Mouse (Mus musculus): ENCODE data around the gene Pex3. TPM values are rescaled to one million over a fixed set of nuclear protein-coding genes. Genes with fewer than 3 reads are reported as not detected.

Pex3 gene
- polyA plus RNA-seq, 1 experiment = 81.8 TPM

GRCm38 (mm10) chr10:13499331-13499730, 53.6 kb downstream of the Pex3 start, which contains the start of gene Fuca2:
Gene Fuca2, plus strand, starts transcription at chr10:13499540.
- Histone ChIP-seq H3K4me1 (ENCODE audit: control insufficient read depth, insufficient read depth, low read length) (peaks cover 10% of the 10 kb centered on the region), H3K27me3 (ENCODE audit: control insufficient read depth, insufficient read depth, low read length) (no peaks in the 10 kb centered on the region), H3K4me3 (ENCODE audit: control insufficient read depth, low read depth, low read length) (peak within 1 kb of the TSS; percentile 84), H3K36me3 (ENCODE audit: control insufficient read depth, insufficient read depth, low read length) (no peaks in the 10 kb centered on the region), H3K27ac (ENCODE audit: control insufficient read depth, insufficient read depth, low read depth, low read length) (no peak within 1 kb of the TSS)
- no peak for TF ChIP-seq CTCF (IDR thresholded peaks at IDR 0.05; ENCODE audit: control insufficient read depth, insufficient read depth, insufficient replicate concordance, low read depth, low read length)

GRCm38 (mm10) chr10:13496315-13496714, 56.6 kb downstream of the Pex3 start:
- no peak overlapping the region for H3K4me3 ChIP-seq (ENCODE audit: control insufficient read depth, low read depth, low read length)
- no peaks in the 10 kb centered on the region for H3K27me3 ChIP-seq (ENCODE audit: control insufficient read depth, insufficient read depth, low read length)
- peaks cover 10% of the 10 kb centered on the region for H3K4me1 ChIP-seq (ENCODE audit: control insufficient read depth, insufficient read depth, low read length)
- H3K36me3 ChIP-seq (ENCODE audit: control insufficient read depth, insufficient read depth, low read length) = no peaks in the 10 kb centered on the region
- no peak overlapping the region for H3K27ac ChIP-seq (ENCODE audit: control insufficient read depth, insufficient read depth, low read depth, low read length)
- TF ChIP-seq POLR2A (IDR thresholded peaks at IDR 0.05; ENCODE audit: control insufficient read depth, low read depth, low read length) (no peak), CTCF (IDR thresholded peaks at IDR 0.05; ENCODE audit: control insufficient read depth, insufficient read depth, insufficient replicate concordance, low read depth, low read length) (no peak)

- TF ChIP-seq CTCF (IDR thresholded peaks at IDR 0.05; ENCODE audit: control insufficient read depth, insufficient read depth, insufficient replicate concordance, low read depth, low read length) (no peak), POLR2A (IDR thresholded peaks at IDR 0.05; ENCODE audit: control insufficient read depth, low read depth, low read length) (no peak)
- Histone ChIP-seq H3K4me1 (ENCODE audit: control insufficient read depth, insufficient read depth, low read length) (no peaks in the 10 kb centered on the region), H3K36me3 (ENCODE audit: control insufficient read depth, insufficient read depth, low read length) (no peaks in the 10 kb centered on the region), H3K4me3 (ENCODE audit: control insufficient read depth, low read depth, low read length) (no peak overlapping the region), H3K27ac (ENCODE audit: control insufficient read depth, insufficient read depth, low read depth, low read length) (no peak overlapping the region), H3K27me3 (ENCODE audit: control insufficient read depth, insufficient read depth, low read length) (no peaks in the 10 kb centered on the region)
Measured at GRCm38 (mm10) chr10:13493978-13494686, 58.8 kb downstream of the Pex3 start.

GRCm38 (mm10) chr10:13489671-13490070, 63.3 kb downstream of the Pex3 start:
- TF ChIP-seq POLR2A (IDR thresholded peaks at IDR 0.05; ENCODE audit: control insufficient read depth, low read depth, low read length) = no peak
- TF ChIP-seq CTCF (IDR thresholded peaks at IDR 0.05; ENCODE audit: control insufficient read depth, insufficient read depth, insufficient replicate concordance, low read depth, low read length) = no peak
- H3K36me3 ChIP-seq (ENCODE audit: control insufficient read depth, insufficient read depth, low read length) = no peaks in the 10 kb centered on the region
- no peak overlapping the region for H3K4me3 ChIP-seq (ENCODE audit: control insufficient read depth, low read depth, low read length)
- H3K27ac ChIP-seq (ENCODE audit: control insufficient read depth, insufficient read depth, low read depth, low read length) = no peak overlapping the region
- H3K27me3 ChIP-seq (ENCODE audit: control insufficient read depth, insufficient read depth, low read length) = no peaks in the 10 kb centered on the region
- no peaks in the 10 kb centered on the region for H3K4me1 ChIP-seq (ENCODE audit: control insufficient read depth, insufficient read depth, low read length)

GRCm38 (mm10) chr10:13485958-13486357, 67.0 kb downstream of the Pex3 start:
- H3K27ac ChIP-seq (ENCODE audit: control insufficient read depth, insufficient read depth, low read depth, low read length) = no peak overlapping the region
- H3K27me3 ChIP-seq (ENCODE audit: control insufficient read depth, insufficient read depth, low read length) = no peaks in the 10 kb centered on the region
- no peaks in the 10 kb centered on the region for H3K4me1 ChIP-seq (ENCODE audit: control insufficient read depth, insufficient read depth, low read length)
- H3K36me3 ChIP-seq (ENCODE audit: control insufficient read depth, insufficient read depth, low read length) = no peaks in the 10 kb centered on the region
- no peak overlapping the region for H3K4me3 ChIP-seq (ENCODE audit: control insufficient read depth, low read depth, low read length)
- no peak for TF ChIP-seq POLR2A (IDR thresholded peaks at IDR 0.05; ENCODE audit: control insufficient read depth, low read depth, low read length)
- TF ChIP-seq CTCF (IDR thresholded peaks at IDR 0.05; ENCODE audit: control insufficient read depth, insufficient read depth, insufficient replicate concordance, low read depth, low read length) = no peak

GRCm38 (mm10) chr10:13479341-13479740, 73.6 kb downstream of the Pex3 start:
- TF ChIP-seq CTCF (IDR thresholded peaks at IDR 0.05; ENCODE audit: control insufficient read depth, insufficient read depth, insufficient replicate concordance, low read depth, low read length) = no peak
- TF ChIP-seq POLR2A (IDR thresholded peaks at IDR 0.05; ENCODE audit: control insufficient read depth, low read depth, low read length) = no peak
- Histone ChIP-seq H3K27ac (ENCODE audit: control insufficient read depth, insufficient read depth, low read depth, low read length) (no peak overlapping the region), H3K27me3 (ENCODE audit: control insufficient read depth, insufficient read depth, low read length) (no peaks in the 10 kb centered on the region; the same call in 1 of the 2 replicates)

GRCm38 (mm10) chr10:13475121-13475520, 77.8 kb downstream of the Pex3 start:
- H3K27me3 ChIP-seq (ENCODE audit: control insufficient read depth, insufficient read depth, low read length) = peaks cover 2% of the 10 kb centered on the region; the same call in 1 of the 2 replicates
- H3K36me3 ChIP-seq (ENCODE audit: control insufficient read depth, insufficient read depth, low read length) = no peaks in the 10 kb centered on the region

More at GRCm38 (mm10) chr10:13479341-13479740, 73.6 kb downstream of the Pex3 start:
- Histone ChIP-seq H3K4me3 (ENCODE audit: control insufficient read depth, low read depth, low read length) (no peak overlapping the region), H3K36me3 (ENCODE audit: control insufficient read depth, insufficient read depth, low read length) (no peaks in the 10 kb centered on the region), H3K4me1 (ENCODE audit: control insufficient read depth, insufficient read depth, low read length) (peaks cover under 1% of the 10 kb centered on the region; the same call in 1 of the 2 replicates)

More at GRCm38 (mm10) chr10:13475121-13475520, 77.8 kb downstream of the Pex3 start:
- no peak for TF ChIP-seq CTCF (IDR thresholded peaks at IDR 0.05; ENCODE audit: control insufficient read depth, insufficient read depth, insufficient replicate concordance, low read depth, low read length)
- Histone ChIP-seq H3K4me1 (ENCODE audit: control insufficient read depth, insufficient read depth, low read length) (peaks cover 8% of the 10 kb centered on the region), H3K27ac (ENCODE audit: control insufficient read depth, insufficient read depth, low read depth, low read length) (no peak overlapping the region), H3K4me3 (ENCODE audit: control insufficient read depth, low read depth, low read length) (no peak overlapping the region)
